Mouse (Mus musculus): ENCODE measurements around the gene 4930583I09Rik.

DNA sequence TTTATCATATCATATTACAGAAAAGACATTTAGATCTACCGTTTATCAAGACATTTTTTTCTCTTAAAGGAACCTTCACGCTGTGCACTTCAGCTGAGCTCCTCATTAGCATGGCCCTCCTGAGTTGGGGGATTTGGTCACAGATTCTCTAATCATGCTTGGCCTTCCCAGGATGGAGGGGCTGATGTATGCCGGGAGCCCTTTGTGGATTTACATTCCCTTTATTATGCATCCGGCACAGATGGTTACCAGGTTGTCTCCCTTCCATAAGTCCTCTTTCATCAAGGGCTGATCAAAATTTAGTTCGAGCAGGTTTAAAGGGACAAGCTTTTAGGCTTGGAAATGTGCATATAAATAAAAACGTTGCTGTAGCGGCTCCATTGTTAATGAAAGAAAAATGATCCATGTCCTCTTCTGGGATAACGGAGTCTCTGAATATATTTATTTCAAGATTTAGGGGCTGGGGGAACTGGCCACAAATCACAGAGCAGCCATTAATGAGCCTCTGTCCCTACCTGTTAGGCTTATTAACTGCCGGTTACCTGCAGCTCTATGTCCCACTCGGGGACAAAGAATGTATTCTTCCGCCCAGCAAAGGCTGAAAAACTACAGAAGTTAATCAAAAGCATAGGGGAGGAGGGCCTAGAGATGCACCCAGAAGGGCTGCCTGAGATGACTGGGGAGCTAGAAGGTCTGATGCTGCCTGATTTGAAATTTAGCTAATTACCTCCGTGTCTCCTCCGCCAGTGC, 31.3 kb downstream of the 4930583I09Rik start:
- TF ChIP-seq CTCF (IDR thresholded peaks at IDR 0.05; ENCODE audit: low read depth) (no peak), EP300 (IDR thresholded peaks at IDR 0.05; ENCODE audit: low read depth) (no peak)
